Mouse (Mus musculus): ENCODE results near the gene Ctnnb1.

Ctnnb1 gene

DNA sequence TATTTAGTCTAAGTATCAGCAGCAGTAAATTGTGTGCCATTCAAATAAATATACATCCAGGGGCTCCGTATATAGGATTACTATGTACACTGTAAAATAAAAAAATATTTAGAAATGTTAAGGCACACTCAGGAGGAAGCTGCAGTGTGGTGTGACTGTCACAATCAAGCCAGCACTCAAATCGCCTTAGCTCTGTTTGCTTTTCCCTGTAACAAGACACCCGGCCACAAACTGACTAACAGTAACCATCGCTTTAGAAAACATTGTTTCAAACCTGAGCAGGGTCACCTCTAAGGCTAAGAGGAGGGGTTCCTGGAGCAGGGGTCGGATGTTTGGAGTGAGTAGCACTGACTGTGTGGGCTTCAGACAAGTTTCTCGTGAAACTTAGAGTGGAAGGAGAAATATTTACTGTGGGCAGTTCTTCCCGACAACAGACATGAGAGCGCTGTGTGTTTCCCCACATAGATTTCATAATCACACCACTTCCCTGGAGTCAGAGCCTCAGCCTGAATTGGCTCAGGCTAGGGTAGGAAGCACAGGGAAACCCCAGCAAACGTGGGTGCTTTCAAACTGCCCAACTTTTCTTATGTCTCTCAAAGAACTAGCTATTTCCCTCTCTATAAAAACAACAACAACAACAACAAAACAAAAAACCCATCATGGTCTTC, 1.9 kb upstream of the Ctnnb1 start:
- no peak for DNase-seq (ENCODE audit: low spot score)

- no peak for DNase-seq (ENCODE audit: low spot score)
Measured at GRCm38 (mm10) chr9:120930021-120930420, 1.0 kb downstream of the Ctnnb1 start.

GRCm38 (mm10) chr9:120930811-120931210, 1.8 kb downstream of the Ctnnb1 start:
- no peak for DNase-seq (ENCODE audit: low spot score)

- no peak for DNase-seq (ENCODE audit: low spot score)
Measured at GRCm38 (mm10) chr9:120932371-120932770, 3.4 kb downstream of the Ctnnb1 start.

DNA sequence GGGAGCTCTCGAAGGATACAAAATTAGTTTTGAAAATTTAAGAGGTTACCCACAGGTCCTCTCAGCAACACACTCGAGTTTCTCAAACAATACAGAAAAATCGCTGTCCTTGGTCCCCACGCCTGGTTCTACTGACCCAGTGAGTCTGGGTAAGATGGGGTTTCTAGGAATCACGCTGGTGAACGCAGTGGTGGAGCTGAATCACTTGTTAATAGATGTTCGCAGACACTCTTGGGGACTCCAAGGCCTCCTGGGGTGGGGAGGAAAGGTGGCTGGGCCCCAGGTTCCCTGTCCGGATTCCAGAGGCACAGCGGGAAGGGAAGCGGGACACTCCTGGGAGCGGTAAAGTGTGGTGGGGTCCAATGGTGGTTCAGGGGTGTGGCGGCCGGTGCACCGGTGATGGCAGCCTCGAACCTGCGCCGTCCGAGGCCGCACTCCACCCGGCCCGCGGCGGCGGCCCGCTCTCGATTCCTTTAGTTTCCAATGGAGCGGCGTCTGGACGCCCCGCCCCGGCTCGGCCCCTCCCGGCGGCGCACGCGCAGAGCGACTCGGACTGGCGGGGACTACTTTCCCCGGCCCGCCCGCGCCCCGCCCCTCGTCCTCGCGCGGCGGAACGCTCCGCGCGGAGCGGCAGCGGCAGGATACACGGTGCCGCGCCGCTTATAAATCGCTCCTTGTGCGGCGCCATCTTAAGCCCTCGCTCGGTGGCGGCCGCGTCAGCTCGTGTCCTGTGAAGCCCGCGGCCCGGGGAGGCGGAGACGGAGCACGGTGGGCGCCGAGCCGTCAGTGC, 4.0 kb downstream of the Ctnnb1 start:
- peak; percentile 93 for DNase-seq (ENCODE audit: low spot score)

GRCm38 (mm10) chr9:120933587-120933885, 4.5 kb downstream of the Ctnnb1 start:
- no peak for DNase-seq (ENCODE audit: low spot score)

- DNase-seq (ENCODE audit: low spot score) = peak; percentile 66
Measured at GRCm38 (mm10) chr9:120933886-120934758, 5.1 kb downstream of the Ctnnb1 start.

DNA sequence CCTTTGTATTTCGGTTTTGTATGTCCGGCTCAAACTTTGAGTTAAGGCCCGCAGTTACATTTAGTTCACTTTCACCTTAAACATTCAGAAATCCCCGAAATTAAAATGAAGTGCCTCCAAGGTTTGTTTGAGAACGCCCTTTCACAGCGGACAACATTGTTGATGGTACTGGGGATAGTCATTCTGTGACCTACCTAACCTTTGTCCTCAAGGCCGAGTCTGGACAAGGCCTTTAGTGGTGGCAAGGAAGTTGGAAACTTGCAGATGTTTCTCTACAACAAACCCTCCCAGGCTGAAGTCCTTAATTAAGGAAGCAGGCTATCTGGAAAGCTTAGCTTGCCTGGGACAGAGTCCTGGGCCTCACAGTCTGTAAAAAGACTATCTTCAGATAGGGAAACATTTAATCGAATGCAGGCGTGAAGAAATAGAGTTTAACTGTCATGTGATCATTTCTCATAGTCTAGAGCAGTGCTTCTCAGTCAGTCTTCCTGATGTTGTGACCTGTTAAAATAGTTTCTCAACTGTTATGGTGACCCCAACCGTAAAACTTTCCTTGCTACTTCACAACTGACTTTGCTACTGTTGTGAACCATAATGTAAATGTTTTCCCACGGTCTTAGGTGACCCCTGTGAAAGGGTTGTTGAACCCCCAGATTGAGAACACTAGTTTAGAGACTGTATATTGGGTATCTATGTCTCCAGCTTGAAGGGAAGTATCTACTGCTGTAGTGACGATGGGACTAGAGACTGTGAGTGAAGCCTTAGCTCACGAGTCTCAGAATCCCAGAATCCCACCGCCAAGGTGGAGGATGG, 6.0 kb downstream of the Ctnnb1 start:
- DNase-seq (ENCODE audit: low spot score) = peak; percentile 57

- DNase-seq (ENCODE audit: low spot score) = no peak
Measured at GRCm38 (mm10) chr9:120935634-120935922, 6.6 kb downstream of the Ctnnb1 start.

- no peak for DNase-seq (ENCODE audit: low spot score)
Measured at GRCm38 (mm10) chr9:120936351-120936750, 7.3 kb downstream of the Ctnnb1 start.

DNA sequence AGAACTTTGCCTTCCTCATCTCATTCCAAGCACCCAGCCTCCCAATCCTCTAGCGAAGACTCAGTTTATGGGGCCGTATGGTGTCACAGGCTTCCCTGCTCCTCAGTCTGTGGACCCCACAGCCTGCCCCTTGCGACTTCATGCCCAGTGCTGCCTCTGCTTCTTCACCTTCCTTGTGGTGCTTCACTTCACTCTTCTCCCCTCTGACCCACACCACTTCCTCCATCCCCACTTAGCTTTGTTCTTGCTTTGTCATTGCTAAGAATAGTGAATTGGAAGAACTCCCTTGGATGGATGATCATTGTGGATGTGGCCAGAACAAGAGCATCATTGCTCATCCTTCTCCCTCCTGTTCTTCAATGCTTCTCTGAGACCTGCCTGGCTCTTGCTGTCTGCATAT, 11.8 kb downstream of the Ctnnb1 start:
- DNase-seq (ENCODE audit: low spot score) = no peak

- no peak for DNase-seq (ENCODE audit: low spot score)
Measured at GRCm38 (mm10) chr9:120943757-120944156, 14.7 kb downstream of the Ctnnb1 start.

- no peak for DNase-seq (ENCODE audit: low spot score)
Measured at GRCm38 (mm10) chr9:120944211-120944610, 15.2 kb downstream of the Ctnnb1 start.

- DNase-seq (ENCODE audit: low spot score) = no peak
Measured at GRCm38 (mm10) chr9:120946131-120946530, 17.1 kb downstream of the Ctnnb1 start.

GRCm38 (mm10) chr9:120948832-120949231, 19.8 kb downstream of the Ctnnb1 start:
- no peak for DNase-seq (ENCODE audit: low spot score)

DNA sequence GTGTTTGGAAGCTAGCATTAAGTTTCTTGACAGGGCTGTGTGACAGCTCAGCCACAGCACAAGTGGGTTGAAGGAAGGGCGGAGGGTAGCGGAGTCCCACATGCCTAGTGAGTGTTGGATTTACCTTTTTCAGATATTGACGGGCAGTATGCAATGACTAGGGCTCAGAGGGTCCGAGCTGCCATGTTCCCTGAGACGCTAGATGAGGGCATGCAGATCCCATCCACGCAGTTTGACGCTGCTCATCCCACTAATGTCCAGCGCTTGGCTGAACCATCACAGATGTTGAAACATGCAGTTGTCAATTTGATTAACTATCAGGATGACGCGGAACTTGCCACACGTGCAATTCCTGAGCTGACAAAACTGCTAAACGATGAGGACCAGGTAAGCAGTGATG, 21.7 kb downstream of the Ctnnb1 start:
- no peak for DNase-seq (ENCODE audit: low spot score)

DNA sequence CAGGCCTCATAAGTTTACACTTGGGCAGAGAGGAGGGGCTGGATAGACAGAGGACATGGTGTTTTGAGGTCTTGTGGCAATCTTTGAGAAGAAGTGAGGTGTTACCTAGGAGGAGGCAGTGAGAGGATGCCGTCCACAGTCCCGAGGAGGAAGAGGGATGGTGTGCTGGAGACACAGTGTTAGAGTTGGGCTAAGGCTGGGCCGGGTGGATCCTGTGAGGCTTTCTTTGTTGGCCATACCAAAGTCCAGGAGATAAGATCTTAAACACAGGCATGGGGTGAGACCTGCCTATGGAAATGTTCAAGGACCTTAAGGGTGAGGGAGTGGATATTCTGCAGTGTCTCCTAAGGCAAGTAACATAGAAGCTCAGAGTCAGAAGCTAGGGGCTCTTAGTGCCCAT, 22.9 kb downstream of the Ctnnb1 start:
- DNase-seq (ENCODE audit: low spot score) = peak; percentile 75

- DNase-seq (ENCODE audit: low spot score) = no peak
Measured at GRCm38 (mm10) chr9:120958051-120958450, 29.0 kb downstream of the Ctnnb1 start.

GRCm38 (mm10) chr9:120958560-120958959, 29.5 kb downstream of the Ctnnb1 start:
- DNase-seq (ENCODE audit: low spot score) = no peak

- no peak for DNase-seq (ENCODE audit: low spot score)
Measured at GRCm38 (mm10) chr9:120959225-120959624, 30.2 kb downstream of the Ctnnb1 start.

DNA sequence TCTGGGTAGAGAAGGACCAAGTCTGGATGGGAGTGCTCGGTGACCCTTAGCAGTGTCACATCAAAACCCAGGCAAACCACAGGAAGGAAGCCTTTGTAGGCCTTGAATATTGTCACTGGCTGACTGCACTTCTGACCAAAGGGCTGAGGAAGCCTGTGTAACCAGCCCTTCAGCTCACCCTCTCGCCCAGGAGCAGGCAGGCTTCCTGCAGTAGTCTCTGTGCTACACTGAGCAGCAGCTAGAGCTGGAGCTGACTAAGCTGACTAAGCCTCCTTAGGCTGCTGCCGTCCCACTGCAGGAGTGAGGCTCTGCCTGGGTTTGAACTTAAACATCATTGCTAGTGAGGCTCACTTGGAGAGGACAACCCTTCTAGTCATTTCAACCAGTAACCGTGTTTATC, 31.6 kb downstream of the Ctnnb1 start:
- DNase-seq (ENCODE audit: low spot score) = no peak

DNA sequence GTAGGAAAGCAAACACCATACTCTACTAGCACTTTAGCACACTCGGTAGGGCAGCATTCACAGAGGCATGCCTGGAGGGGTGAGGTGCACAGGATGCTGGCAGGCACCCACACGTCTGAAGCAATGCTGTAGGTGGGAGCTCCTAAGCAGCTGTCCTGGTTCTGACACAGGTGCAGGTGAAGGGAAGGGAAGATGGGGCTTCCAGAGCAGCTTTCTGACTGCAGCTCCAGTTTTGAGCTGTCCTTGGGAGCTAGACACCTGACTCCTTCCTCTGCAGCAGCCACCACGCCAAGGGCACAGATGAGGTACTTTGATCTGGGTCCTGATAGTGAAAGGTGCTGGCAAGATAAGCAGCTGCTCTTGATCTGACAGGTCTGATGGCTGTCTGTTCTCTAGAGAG, 32.5 kb downstream of the Ctnnb1 start:
- no peak for DNase-seq (ENCODE audit: low spot score)
